Mouse (Mus musculus): ENCODE measurements around the gene Phactr1. TPM values are rescaled to one million over a fixed set of nuclear protein-coding genes. Genes with fewer than 3 reads are reported as not detected.

Phactr1 gene
- polyA plus RNA-seq, 1 experiment from 2014 or later = 41.5 TPM

- no peak overlapping the region for H3K4me3 ChIP-seq (replicated peaks)
- WGBS = 78% methylated on average over 14 of the region's 14 CpGs
- no peak overlapping the region for H3K4me2 ChIP-seq (replicated peaks)
- no peaks in the 10 kb centered on the region for H3K36me3 ChIP-seq
- no peak for ATAC-seq
- no peaks in the 10 kb centered on the region for H3K27me3 ChIP-seq
- no peak overlapping the region for H3K27ac ChIP-seq
- no peaks in the 10 kb centered on the region for H3K4me1 ChIP-seq (replicated peaks)
- no peak overlapping the region for H3K9ac ChIP-seq (replicated peaks)
- no peaks in the 10 kb centered on the region for H3K9me3 ChIP-seq
Observed at GRCm38 (mm10) chr13:42884033-42884724, 203.8 kb downstream of the Phactr1 start.

DNA sequence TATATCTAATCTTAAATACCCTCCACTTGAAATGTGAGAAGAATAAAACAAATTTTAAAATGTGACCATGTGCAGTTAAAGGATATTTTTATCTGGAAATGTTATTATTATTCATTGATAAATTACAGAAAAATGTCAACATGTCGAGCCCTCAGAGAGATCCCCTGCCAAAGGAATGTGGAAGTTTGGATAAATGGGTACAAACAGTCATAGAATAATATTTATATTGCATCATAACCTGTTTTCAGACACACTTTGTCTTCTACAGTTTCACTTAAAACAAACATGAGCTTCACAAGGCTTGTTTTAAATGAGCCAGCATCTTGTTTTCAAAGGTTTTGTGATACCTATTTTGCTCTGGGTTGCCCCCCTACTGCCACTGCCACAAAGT lies 204.3 kb downstream of the Phactr1 start:
- no peak overlapping the region for H3K9ac ChIP-seq (replicated peaks)
- H3K27ac ChIP-seq = no peak overlapping the region
- no peak overlapping the region for H3K4me3 ChIP-seq (replicated peaks)
- H3K9me3 ChIP-seq = no peaks in the 10 kb centered on the region
- H3K4me2 ChIP-seq (replicated peaks) = no peak overlapping the region
- H3K36me3 ChIP-seq = no peaks in the 10 kb centered on the region
- WGBS = 71% methylated on average over 1 of the region's 1 CpGs
- ATAC-seq = no peak
- H3K4me1 ChIP-seq (replicated peaks) = no peaks in the 10 kb centered on the region
- H3K27me3 ChIP-seq = no peaks in the 10 kb centered on the region

GRCm38 (mm10) chr13:42887701-42888100 lies 207.3 kb downstream of the Phactr1 start:
- ATAC-seq = no peak
- no peak overlapping the region for H3K9ac ChIP-seq (replicated peaks)
- no peaks in the 10 kb centered on the region for H3K36me3 ChIP-seq
- H3K27ac ChIP-seq = no peak overlapping the region
- 84% methylated on average over 5 of the region's 5 CpGs for WGBS
- H3K4me3 ChIP-seq (replicated peaks) = no peak overlapping the region
- H3K4me1 ChIP-seq (replicated peaks) = no peaks in the 10 kb centered on the region
- H3K9me3 ChIP-seq = no peaks in the 10 kb centered on the region
- no peaks in the 10 kb centered on the region for H3K27me3 ChIP-seq
- H3K4me2 ChIP-seq (replicated peaks) = no peak overlapping the region

- WGBS = 85% methylated on average over 12 of the region's 12 CpGs
- H3K4me2 ChIP-seq (replicated peaks) = no peak overlapping the region
- ATAC-seq = no peak
Observed at GRCm38 (mm10) chr13:42889516-42890474, 209.4 kb downstream of the Phactr1 start.

GRCm38 (mm10) chr13:42890651-42891050 lies 210.2 kb downstream of the Phactr1 start:
- 77% methylated on average over 5 of the region's 5 CpGs for WGBS
- Histone ChIP-seq H3K4me3 (replicated peaks) (no peak overlapping the region), H3K27ac (no peak overlapping the region), H3K9ac (replicated peaks) (no peak overlapping the region), H3K4me2 (replicated peaks) (no peak overlapping the region), H3K4me1 (replicated peaks) (no peaks in the 10 kb centered on the region), H3K36me3 (0 out of 2 replicates have a peak, but pooled peaks cover 4% of the 10 kb centered on the region), H3K9me3 (no peaks in the 10 kb centered on the region), H3K27me3 (no peaks in the 10 kb centered on the region)
- no peak for ATAC-seq

More at GRCm38 (mm10) chr13:42889516-42890474, 209.4 kb downstream of the Phactr1 start:
- H3K36me3 ChIP-seq = 0 out of 2 replicates have a peak, but pooled peaks cover 4% of the 10 kb centered on the region
- no peaks in the 10 kb centered on the region for H3K27me3 ChIP-seq
- H3K4me1 ChIP-seq (replicated peaks) = no peaks in the 10 kb centered on the region
- H3K27ac ChIP-seq = no peak overlapping the region
- H3K4me3 ChIP-seq (replicated peaks) = no peak overlapping the region
- no peaks in the 10 kb centered on the region for H3K9me3 ChIP-seq
- no peak overlapping the region for H3K9ac ChIP-seq (replicated peaks)

DNA sequence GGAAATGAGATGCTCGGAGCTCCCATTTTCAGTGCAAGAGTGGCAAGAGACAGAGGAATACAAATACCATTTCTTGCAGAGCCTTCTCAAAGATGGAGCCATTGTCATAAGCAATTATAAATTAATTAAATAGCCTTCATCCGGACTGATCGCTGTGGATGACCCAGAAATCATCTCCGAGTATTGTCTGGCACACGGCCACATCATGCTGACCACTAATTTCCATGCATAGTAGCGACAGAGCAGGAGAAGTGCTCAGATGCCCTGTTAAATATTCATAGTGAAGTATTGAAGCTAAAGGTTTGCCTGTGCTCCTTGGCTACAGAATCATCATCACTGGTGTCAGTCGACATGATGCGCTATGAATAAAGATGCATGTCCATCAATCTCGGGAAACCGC lies 213.6 kb downstream of the Phactr1 start:
- no peaks in the 10 kb centered on the region for H3K27me3 ChIP-seq
- no peak for ATAC-seq
- no peak overlapping the region for H3K4me3 ChIP-seq (replicated peaks)
- no peak overlapping the region for H3K27ac ChIP-seq
- no peaks in the 10 kb centered on the region for H3K9me3 ChIP-seq
- no peak overlapping the region for H3K4me2 ChIP-seq (replicated peaks)
- 88% methylated on average over 10 of the region's 10 CpGs for WGBS
- no peak overlapping the region for H3K9ac ChIP-seq (replicated peaks)
- 0 out of 2 replicates have a peak, but pooled peaks cover 4% of the 10 kb centered on the region for H3K36me3 ChIP-seq
- no peaks in the 10 kb centered on the region for H3K4me1 ChIP-seq (replicated peaks)

DNA sequence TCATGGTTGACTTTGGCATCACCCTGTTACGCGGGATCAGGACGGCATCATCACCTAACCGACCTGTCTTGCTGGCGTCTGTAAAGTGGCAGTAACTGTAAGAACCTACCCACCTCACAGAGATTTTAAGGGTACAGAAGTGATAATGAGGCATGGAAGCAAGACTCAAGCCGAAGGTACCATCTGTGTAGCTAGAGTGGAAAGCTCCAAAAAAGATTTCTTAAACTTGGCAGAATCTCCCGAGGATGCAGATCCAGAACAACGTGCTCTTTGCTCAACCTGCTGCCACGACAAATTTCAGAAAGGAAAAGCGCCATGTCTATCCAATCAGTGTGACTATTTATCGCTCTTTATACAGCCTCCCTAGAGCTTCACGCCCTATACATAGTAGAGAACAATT lies 214.2 kb downstream of the Phactr1 start:
- Histone ChIP-seq H3K9me3 (no peaks in the 10 kb centered on the region), H3K27me3 (no peaks in the 10 kb centered on the region), H3K36me3 (0 out of 2 replicates have a peak, but pooled peaks cover 4% of the 10 kb centered on the region), H3K27ac (no peak overlapping the region), H3K9ac (replicated peaks) (no peak overlapping the region), H3K4me3 (replicated peaks) (no peak overlapping the region), H3K4me1 (replicated peaks) (no peaks in the 10 kb centered on the region), H3K4me2 (replicated peaks) (no peak overlapping the region)
- 94% methylated on average over 12 of the region's 12 CpGs for WGBS
- ATAC-seq = no peak

DNA sequence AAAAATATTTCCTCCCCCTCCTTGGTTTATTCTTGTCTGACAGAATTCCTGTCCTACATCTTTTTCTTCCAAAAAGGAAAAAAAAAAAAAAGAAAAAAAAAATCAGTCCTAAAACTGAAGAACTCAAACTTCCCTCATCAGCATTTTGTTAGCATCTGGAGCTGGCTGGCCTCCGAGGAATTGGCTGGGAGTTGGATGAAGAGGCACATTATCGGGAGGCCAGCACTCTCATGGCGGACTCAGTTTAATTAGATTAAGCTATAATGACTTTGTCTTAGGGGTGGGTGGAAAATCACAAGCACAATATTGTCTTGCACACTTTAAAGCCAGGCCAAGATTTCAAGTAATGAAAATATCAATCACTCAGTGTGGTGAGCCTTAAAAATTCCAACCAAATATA lies 215.6 kb downstream of the Phactr1 start:
- 48% methylated on average over 3 of the region's 3 CpGs for WGBS
- H3K4me1 ChIP-seq (replicated peaks) = no peaks in the 10 kb centered on the region
- no peaks in the 10 kb centered on the region for H3K27me3 ChIP-seq
- no peak overlapping the region for H3K9ac ChIP-seq (replicated peaks)
- H3K27ac ChIP-seq = no peak overlapping the region
- H3K4me2 ChIP-seq (replicated peaks) = no peak overlapping the region
- 0 out of 2 replicates have a peak, but pooled peaks cover 4% of the 10 kb centered on the region for H3K36me3 ChIP-seq
- no peaks in the 10 kb centered on the region for H3K9me3 ChIP-seq
- no peak overlapping the region for H3K4me3 ChIP-seq (replicated peaks)
- ATAC-seq = no peak

DNA sequence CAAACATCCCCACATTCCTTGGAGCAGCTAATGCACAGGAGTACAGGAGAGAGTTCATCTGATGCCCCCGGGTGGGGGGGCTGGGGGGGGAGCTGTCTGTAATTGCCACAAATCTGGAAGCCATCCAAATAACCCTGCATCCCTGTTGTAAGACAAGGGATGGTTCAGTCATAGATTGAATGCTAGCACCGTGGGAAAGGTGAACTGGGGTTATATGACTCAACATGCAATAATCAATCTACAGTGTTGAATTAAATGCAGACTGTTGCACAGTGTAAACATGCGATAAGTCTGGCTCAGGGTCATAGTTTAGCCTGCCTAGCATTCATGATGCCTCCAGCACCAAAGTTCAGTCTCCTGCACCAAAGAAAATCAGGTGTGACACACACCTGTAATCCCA lies 219.2 kb downstream of the Phactr1 start:
- WGBS = 85% methylated on average over 3 of the region's 3 CpGs
- H3K27ac ChIP-seq = no peak overlapping the region
- H3K4me2 ChIP-seq (replicated peaks) = no peak overlapping the region
- no peaks in the 10 kb centered on the region for H3K27me3 ChIP-seq
- H3K9me3 ChIP-seq = no peaks in the 10 kb centered on the region
- ATAC-seq = no peak
- peaks cover 7% of the 10 kb centered on the region; the same call in 1 of the 2 replicates for H3K4me1 ChIP-seq (replicated peaks)
- H3K9ac ChIP-seq (replicated peaks) = no peak overlapping the region
- H3K4me3 ChIP-seq (replicated peaks) = no peak overlapping the region
- H3K36me3 ChIP-seq = no peaks in the 10 kb centered on the region

- Histone ChIP-seq H3K36me3 (no peaks in the 10 kb centered on the region), H3K27me3 (no peaks in the 10 kb centered on the region), H3K9ac (replicated peaks) (no peak overlapping the region), H3K27ac (no peak overlapping the region), H3K4me3 (replicated peaks) (no peak overlapping the region), H3K4me2 (replicated peaks) (no peak overlapping the region), H3K9me3 (no peaks in the 10 kb centered on the region), H3K4me1 (replicated peaks) (peaks cover 11% of the 10 kb centered on the region)
- ATAC-seq = no peak
- WGBS = 94% methylated on average over 2 of the region's 2 CpGs
Observed at GRCm38 (mm10) chr13:42901837-42902236, 221.4 kb downstream of the Phactr1 start.

- H3K4me2 ChIP-seq (replicated peaks) = no peak overlapping the region
- H3K9ac ChIP-seq (replicated peaks) = no peak overlapping the region
- peaks cover 11% of the 10 kb centered on the region for H3K4me1 ChIP-seq (replicated peaks)
- no peak for ATAC-seq
- 89% methylated on average over 3 of the region's 3 CpGs for whole genome bisulfite sequencing
- no peaks in the 10 kb centered on the region for H3K9me3 ChIP-seq
- no peaks in the 10 kb centered on the region for H3K36me3 ChIP-seq
- no peaks in the 10 kb centered on the region for H3K27me3 ChIP-seq
- H3K27ac ChIP-seq = no peak overlapping the region
- H3K4me3 ChIP-seq (replicated peaks) = no peak overlapping the region
Observed at GRCm38 (mm10) chr13:42902859-42903258, 222.4 kb downstream of the Phactr1 start.

- no peaks in the 10 kb centered on the region for H3K36me3 ChIP-seq
- WGBS = 81% methylated on average over 4 of the region's 4 CpGs
- no peak overlapping the region for H3K4me2 ChIP-seq (replicated peaks)
- no peak for ATAC-seq
- no peaks in the 10 kb centered on the region for H3K9me3 ChIP-seq
- peaks cover 11% of the 10 kb centered on the region for H3K4me1 ChIP-seq (replicated peaks)
- H3K4me3 ChIP-seq (replicated peaks) = no peak overlapping the region
- H3K27me3 ChIP-seq = no peaks in the 10 kb centered on the region
- no peak overlapping the region for H3K9ac ChIP-seq (replicated peaks)
- no peak overlapping the region for H3K27ac ChIP-seq
Observed at GRCm38 (mm10) chr13:42905818-42906217, 225.4 kb downstream of the Phactr1 start.

Measured in midbrain, embryonic 13.5 days (tissue).